Mouse (Mus musculus) liver, adult 10 weeks (tissue): ENCODE data around the gene Lgals3. TPM values are rescaled to one million over a fixed set of nuclear protein-coding genes. Genes with fewer than 3 reads are reported as not detected.

Source experiments
- polyA plus RNA-seq: library from polyadenylated mRNA; stranded (reverse); fragments of 350-450 nt; fragmentation: Illumina TruSeq; extraction: RNeasy Lipid Tissue Mini Kit (QIAGEN cat#74804); gene quantifications from one replicate; pipeline ENCODE4 v1.2.3, GENCODE M21; 2014; ENCODE audit warnings: low read depth, low replicate concordance

Lgals3 gene
- 2.8 TPM for polyA plus RNA-seq

GRCm38 (mm10) chr14:47367461-47367860, at the start of gene Lgals3:
Gene Lgals3 (plus strand): TSS chr14:47367751.

GRCm38 (mm10) chr14:47417775-47418665, 50.5 kb downstream of the Lgals3 start, which contains the start of gene Dlgap5:
Gene Dlgap5 (minus strand): TSS chr14:47418407.

Other genes starting within 250 kb of the Lgals3 start
- gene Gch1, start 178.3 kb upstream of the Lgals3 start, polyA plus RNA-seq = 122 TPM
- gene Wdhd1, start 90.9 kb upstream of the Lgals3 start, polyA plus RNA-seq = 0.98 TPM
- gene Socs4, start 90.8 kb upstream of the Lgals3 start, polyA plus RNA-seq = 18.2 TPM
- 47.9 TPM for gene Mapk1ip1l, start 69.5 kb upstream of the Lgals3 start, polyA plus RNA-seq
- gene Dlgap5, start 50.7 kb downstream of the Lgals3 start, polyA plus RNA-seq = not detected
- gene Fbxo34, start 82.7 kb downstream of the Lgals3 start, polyA plus RNA-seq = 5.9 TPM
- 7.9 TPM for gene Atg14, start 202.9 kb downstream of the Lgals3 start, polyA plus RNA-seq